Mouse (Mus musculus): Measurements from ENCODE around the gene Ferd3l. TPM values are rescaled to one million over a fixed set of nuclear protein-coding genes. Genes with fewer than 3 reads are reported as not detected.

Gene Ferd3l
- total RNA-seq, 4 experiments from 2014 or later = not detected

DNA sequence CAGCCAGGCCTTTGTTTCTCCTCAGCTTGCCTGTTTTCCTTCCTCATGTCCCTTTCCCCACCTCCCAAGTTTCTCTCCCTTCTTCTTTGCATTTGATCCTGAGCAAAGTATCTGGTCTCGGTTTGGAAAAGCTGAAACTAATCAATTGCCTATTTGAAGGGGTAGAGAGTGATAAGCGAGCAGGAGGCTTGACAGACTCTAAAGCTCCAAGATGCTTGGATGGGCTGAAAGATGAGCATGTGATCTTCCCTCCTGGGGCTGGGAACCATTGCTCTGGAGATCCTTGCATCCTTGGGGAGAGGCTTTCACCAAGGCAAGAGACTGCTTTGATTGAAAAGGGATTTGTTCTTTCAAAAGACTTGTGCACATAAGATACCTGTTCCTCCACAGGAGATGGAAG, 36.2 kb downstream of the Ferd3l start:
- DNase-seq (ENCODE audit: low spot score in 2 of 2) = no peak

DNA sequence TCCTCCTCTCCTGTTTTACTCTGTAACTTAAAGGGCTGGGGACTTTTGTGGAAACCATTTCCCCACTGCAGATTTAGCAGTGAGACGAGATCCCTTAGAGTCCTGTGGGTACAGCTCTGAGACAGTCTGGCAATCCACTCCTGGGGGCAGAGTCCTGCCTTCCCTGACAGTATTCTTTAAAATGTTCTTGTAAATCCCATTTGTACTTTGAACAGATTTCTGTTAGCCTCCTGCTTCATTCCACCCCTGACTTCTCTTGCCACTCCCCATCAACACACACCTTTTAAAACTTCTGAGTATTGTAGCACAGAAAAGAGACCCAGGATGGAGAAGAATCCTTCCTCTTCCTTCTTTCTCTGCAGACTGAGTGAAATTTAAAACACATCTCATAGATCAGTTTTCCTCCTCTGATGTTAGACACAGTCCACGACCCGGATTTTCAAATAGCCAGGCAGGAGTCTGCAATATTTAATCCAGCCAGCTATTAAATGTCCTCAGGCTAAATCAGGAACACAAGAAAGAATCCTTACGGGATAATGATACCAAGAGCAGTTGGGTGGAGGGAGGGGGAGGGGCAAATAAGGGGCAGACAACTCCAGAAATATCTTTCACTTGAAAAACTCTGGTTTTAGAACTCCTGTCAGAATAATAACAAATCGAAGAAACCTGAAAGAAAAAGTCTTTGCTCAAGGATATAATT, 37.6 kb downstream of the Ferd3l start:
- no peak for DNase-seq (ENCODE audit: low spot score in 2 of 2)

- DNase-seq (ENCODE audit: low spot score in 2 of 2) = no peak
Observed at GRCm38 (mm10) chr12:33966490-33967415, 38.5 kb downstream of the Ferd3l start.

GRCm38 (mm10) chr12:33967514-33967913, 39.3 kb downstream of the Ferd3l start:
- no peak for DNase-seq (ENCODE audit: low spot score in 2 of 2)

DNA sequence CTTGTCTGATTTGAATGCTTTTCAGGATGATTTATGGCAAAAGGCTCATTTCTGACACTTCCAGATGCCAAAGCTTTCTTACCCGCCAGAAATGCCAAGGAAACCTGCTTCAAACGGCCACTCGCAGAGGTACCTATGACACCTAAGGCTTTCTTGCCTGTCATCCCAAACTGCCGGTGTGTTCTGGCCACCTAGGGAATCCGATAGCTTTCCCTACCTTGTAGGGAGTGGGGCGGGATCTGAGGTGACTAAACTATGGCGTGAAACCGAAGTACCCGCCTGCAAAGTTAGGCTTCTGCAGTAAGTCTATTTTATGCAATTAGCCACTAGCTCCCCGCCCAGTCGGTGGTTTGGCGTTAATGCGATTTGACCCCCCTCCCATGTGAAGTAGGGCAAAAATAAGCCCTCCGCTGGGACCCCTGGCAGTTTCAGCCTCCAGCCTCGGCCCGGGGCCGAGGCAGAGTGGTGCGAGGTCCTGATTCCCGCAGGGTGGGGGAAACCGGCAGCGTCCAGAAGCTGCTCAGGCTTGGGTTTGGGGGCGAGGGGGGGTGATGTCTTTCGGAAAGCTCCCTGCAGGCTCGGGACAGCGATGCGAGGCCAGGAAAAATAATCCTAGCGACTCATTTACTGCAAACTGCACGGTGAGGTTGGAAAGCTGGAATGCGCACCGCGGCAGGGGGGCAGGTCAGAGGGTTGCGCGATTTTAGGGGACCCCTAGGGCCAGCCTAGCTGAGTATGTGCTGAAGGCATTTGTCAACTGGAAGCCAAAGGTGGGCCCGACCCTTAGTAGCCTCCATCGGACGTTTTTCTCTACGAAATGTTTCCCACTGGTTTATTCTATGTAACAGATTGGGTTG, 40.0 kb downstream of the Ferd3l start:
- no peak for DNase-seq (ENCODE audit: low spot score in 2 of 2)

- no peak for DNase-seq (ENCODE audit: low spot score in 2 of 2)
Observed at GRCm38 (mm10) chr12:33968898-33969178, 40.6 kb downstream of the Ferd3l start.

Other genes with a start within 250 kb of the Ferd3l start
- gene Twist1, start 29.2 kb downstream of the Ferd3l start, total RNA-seq (2022) = 1 to 10 TPM in 1 of 4 experiments, under 1 TPM in 3; 0.74 to 1.1 (median 0.84) TPM